Mouse (Mus musculus) bone marrow, adult 2 months (tissue): ENCODE data around the gene Gramd1b. TPM values are rescaled to one million over a fixed set of nuclear protein-coding genes. Genes with fewer than 3 reads are reported as not detected.
A peak's percentile ranks its signal among the peaks of the same experiment; 100 is the strongest.

ENCODE experiments used
- H3K27ac ChIP-seq: fragments of 200-500 bp; 2 replicates; pipeline ENCODE4 v1.5.1; 2012; ENCODE audit warnings: low read depth, mild to moderate bottlenecking, control low read depth, inconsistent platforms, low read length; ENCODE audit not compliant: control insufficient read depth, poor library complexity, insufficient read depth
- H3K4me1 ChIP-seq: fragments of 200-500 bp; 2 replicates; pipeline ENCODE4 v1.6.1; 2011; ENCODE audit warnings: low read length; ENCODE audit not compliant: control insufficient read depth, insufficient read depth
- H3K4me3 ChIP-seq: fragments of 200-500 bp; replicated peaks from 2 replicates; pipeline ENCODE3; 2011; ENCODE audit warnings: mild to moderate bottlenecking, low read depth, low read length, control low read depth; ENCODE audit not compliant: control insufficient read depth
- CTCF ChIP-seq: fragments of 200-500 bp; IDR thresholded peaks from 2 replicates; pipeline ENCODE4 v1.5.1; 2011; ENCODE audit warnings: low read length, control low read depth; ENCODE audit not compliant: control insufficient read depth, insufficient read depth
- POLR2A ChIP-seq: fragments of 200-500 bp; IDR thresholded peaks from 2 replicates; pipeline ENCODE4 v1.6.1; 2011; ENCODE audit warnings: low read depth, mild to moderate bottlenecking, control low read depth, low read length, borderline replicate concordance; ENCODE audit not compliant: control insufficient read depth
- WGBS: fragments of 180-500 bp; shearing (Covaris S2); methylation state at CpG from one replicate; pipeline ENCODE4 v1.1.7; 2018; 5-methylcytosine and 5-hydroxymethylcytosine counted together
- polyA plus RNA-seq: library from polyadenylated mRNA; stranded (reverse); fragments of >200 nt; gene quantifications from 2 replicates; pipeline ENCODE4 v1.2.4, GENCODE M21; 2011; ENCODE audit warnings: low replicate concordance; ENCODE audit not compliant: missing spikeins, insufficient read depth, insufficient read length

Gramd1b gene
- polyA plus RNA-seq, 1 experiment = 15.8 TPM

GRCm38 (mm10) chr9:40403750-40404149 is 127.4 kb downstream of the Gramd1b start:
- Histone ChIP-seq H3K4me1 (peaks cover 1% of the 10 kb centered on the region; the same call in 1 of the 2 replicates), H3K4me3 (no peak overlapping the region)
- 88% methylated on average over 7 of the region's 7 CpGs for WGBS

GRCm38 (mm10) chr9:40401818-40402217 is 129.4 kb downstream of the Gramd1b start:
- WGBS = 89% methylated on average over 5 of the region's 5 CpGs

More at GRCm38 (mm10) chr9:40403750-40404149, 127.4 kb downstream of the Gramd1b start:
- H3K27ac ChIP-seq = no peak overlapping the region
- TF ChIP-seq CTCF = no peak
- TF ChIP-seq POLR2A = no peak

GRCm38 (mm10) chr9:40400854-40401253 is 130.3 kb downstream of the Gramd1b start:
- TF ChIP-seq CTCF (no peak), POLR2A (no peak)
- WGBS = 56% methylated on average over 9 of the region's 9 CpGs
- no peak overlapping the region for H3K4me3 ChIP-seq
- H3K27ac ChIP-seq = no peak overlapping the region
- peaks cover 1% of the 10 kb centered on the region; the same call in 1 of the 2 replicates for H3K4me1 ChIP-seq

More at GRCm38 (mm10) chr9:40401818-40402217, 129.4 kb downstream of the Gramd1b start:
- Histone ChIP-seq H3K4me1 (peaks cover 1% of the 10 kb centered on the region; the same call in 1 of the 2 replicates), H3K27ac (no peak overlapping the region), H3K4me3 (no peak overlapping the region)
- TF ChIP-seq POLR2A (no peak), CTCF (no peak)

- TF ChIP-seq CTCF (no peak), POLR2A (no peak)
- Histone ChIP-seq H3K4me1 (peaks cover 1% of the 10 kb centered on the region; the same call in 1 of the 2 replicates), H3K27ac (no peak overlapping the region), H3K4me3 (no peak overlapping the region)
- 81% methylated on average over 2 of the region's 2 CpGs for WGBS
Measured at GRCm38 (mm10) chr9:40400171-40400570, 131.0 kb downstream of the Gramd1b start.

GRCm38 (mm10) chr9:40399359-40399932 is 131.7 kb downstream of the Gramd1b start:
- H3K27ac ChIP-seq = no peak overlapping the region
- peaks cover 1% of the 10 kb centered on the region; the same call in 1 of the 2 replicates for H3K4me1 ChIP-seq
- TF ChIP-seq POLR2A (no peak), CTCF (no peak)
- 87% methylated on average over 6 of the region's 6 CpGs for WGBS
- no peak overlapping the region for H3K4me3 ChIP-seq

- no peak overlapping the region for H3K4me3 ChIP-seq
- TF ChIP-seq CTCF (no peak), POLR2A (no peak)
- WGBS = 74% methylated on average over 7 of the region's 7 CpGs
- peaks cover 1% of the 10 kb centered on the region for H3K4me1 ChIP-seq
- no peak overlapping the region for H3K27ac ChIP-seq
Measured at GRCm38 (mm10) chr9:40397471-40398245, 133.5 kb downstream of the Gramd1b start.

GRCm38 (mm10) chr9:40397036-40397435 is 134.1 kb downstream of the Gramd1b start:
- H3K27ac ChIP-seq = no peak overlapping the region
- WGBS = 5% methylated on average over 2 of the region's 2 CpGs

GRCm38 (mm10) chr9:40396171-40396570 is 135.0 kb downstream of the Gramd1b start:
- H3K4me3 ChIP-seq = no peak overlapping the region
- peaks cover 1% of the 10 kb centered on the region for H3K4me1 ChIP-seq
- WGBS = 81% methylated on average over 2 of the region's 2 CpGs
- no peak overlapping the region for H3K27ac ChIP-seq
- TF ChIP-seq POLR2A = no peak

More at GRCm38 (mm10) chr9:40397036-40397435, 134.1 kb downstream of the Gramd1b start:
- H3K4me3 ChIP-seq = peak overlapping the region; percentile 42
- H3K4me1 ChIP-seq = peaks cover 1% of the 10 kb centered on the region
- TF ChIP-seq POLR2A = no peak
- no peak for TF ChIP-seq CTCF

- no peak overlapping the region for H3K4me3 ChIP-seq
- WGBS = 72% methylated on average over 20 of the region's 20 CpGs
- no peaks in the 10 kb centered on the region; the same call in 1 of the 2 replicates for H3K4me1 ChIP-seq
- no peak overlapping the region for H3K27ac ChIP-seq
- 0 out of 2 replicates have a peak, but pooled peaks have one; percentile 2 for TF ChIP-seq CTCF
- TF ChIP-seq POLR2A = no peak
Measured at GRCm38 (mm10) chr9:40391852-40392695, 139.1 kb downstream of the Gramd1b start.
